Mouse (Mus musculus) spleen, adult 12 weeks (tissue): Measurements from ENCODE around the gene Krt18.
"Not testable (repeated sequence)": the region's sequence is repeated elsewhere in the genome, so short reads cannot be mapped to it uniquely, and the experiment has no call there.

Experiments
- DNase-seq: peaks from one replicate; pipeline ENCODE4 v3.0.0; 2022; ENCODE audit warnings: low spot score

The Krt18 gene

DNA sequence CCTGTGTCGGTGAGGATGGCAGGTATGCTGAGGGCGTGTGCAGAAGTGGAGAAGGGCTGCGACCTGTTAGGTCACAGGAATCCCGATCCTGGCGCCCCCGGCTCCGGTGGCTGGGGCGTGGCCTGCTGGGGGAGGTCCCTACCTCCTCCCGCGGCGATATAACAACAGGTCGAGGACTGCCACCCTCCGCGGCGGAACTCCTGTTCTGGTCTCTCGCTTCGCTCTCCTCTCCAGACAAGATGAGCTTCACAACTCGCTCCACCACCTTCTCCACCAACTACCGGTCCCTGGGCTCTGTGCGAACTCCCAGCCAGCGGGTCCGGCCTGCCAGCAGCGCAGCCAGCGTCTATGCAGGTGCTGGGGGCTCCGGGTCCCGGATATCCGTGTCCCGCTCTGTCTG, at the start of gene Krt18:
Gene Krt18, plus strand, starts transcription at position 141 of the 400 bp plus-strand sequence.
- no peak for DNase-seq

DNA sequence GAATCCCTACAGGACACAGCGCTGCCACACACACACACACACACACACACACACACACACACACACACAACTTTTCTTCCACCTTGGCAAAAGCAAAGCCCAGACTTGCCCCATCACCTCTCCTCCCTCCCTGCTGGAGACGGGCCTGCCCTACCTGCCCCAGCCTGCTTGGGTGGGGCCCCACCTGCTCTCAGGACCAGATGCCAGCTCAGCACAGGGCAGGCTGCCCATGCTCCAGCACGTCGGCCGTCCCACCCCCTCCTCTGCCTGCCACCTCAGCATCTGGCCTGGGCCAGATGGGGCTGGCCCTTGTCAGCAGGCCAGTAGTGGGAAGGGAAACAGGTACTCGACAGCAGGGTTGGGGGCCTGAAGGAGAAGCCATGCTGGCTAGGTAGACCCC, 47.1 kb upstream of the Krt18 start:
- no peak for DNase-seq

DNA sequence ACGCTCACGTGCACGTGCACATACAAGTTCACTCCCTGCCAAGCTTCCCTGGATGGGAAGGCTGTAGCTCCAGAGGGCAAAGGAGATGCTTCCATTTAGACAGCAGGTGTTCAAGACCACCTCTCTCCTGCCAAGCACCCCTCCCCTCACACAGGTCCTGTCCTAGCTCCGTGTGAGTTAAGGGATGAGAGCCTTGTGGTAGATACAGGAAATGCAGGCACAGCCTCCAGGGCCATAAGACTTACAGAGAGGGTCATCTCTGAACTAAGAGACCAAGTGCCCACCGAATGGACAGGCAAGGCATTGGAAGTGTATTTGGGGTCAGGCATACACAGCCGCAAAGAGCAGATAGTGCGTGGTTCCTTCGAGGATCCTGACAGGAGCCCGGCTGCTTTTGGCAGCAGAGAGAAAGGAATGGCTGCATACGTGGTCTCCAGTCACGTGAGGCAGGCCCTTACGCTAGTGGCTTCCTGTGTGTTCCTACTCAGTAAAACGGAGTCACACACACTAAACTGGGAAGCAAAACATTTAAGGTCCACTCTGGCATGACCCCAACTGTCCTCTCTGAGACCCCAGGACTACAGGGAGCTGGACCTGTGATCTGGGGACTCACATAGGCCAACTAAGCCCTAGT, 44.5 kb upstream of the Krt18 start:
- no peak for DNase-seq

DNA sequence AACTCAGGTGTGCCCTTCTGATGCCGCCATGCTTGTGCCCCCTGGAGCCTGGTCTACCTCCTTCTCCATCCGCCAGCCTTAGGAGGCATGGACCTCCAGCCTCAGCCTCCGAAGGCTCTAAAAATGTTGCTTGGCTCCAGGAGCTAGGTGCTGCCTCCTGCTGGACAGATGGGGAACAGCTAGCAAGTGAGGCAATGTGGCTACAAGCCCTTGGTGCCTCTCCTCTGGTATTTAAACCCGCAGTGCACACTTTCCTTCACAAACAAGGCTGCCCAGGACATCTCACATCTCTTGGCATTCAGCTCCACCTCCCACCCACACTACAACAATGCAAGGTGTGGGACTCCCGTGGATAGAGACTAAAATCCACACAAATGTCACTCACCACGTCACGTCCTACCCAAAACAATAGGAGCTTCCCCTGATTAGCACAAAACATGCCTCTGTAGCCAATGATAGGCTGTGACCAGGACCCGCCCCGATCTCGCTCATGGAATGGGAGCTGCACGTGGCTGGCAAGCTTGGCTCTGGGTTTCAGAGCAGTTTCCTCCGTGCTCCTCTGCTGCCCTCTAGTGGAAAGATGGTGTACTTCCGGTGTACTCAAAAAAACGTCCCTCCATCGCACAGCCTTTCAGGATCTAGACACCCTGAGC, 43.9 kb upstream of the Krt18 start:
- peak; percentile 77 for DNase-seq

DNA sequence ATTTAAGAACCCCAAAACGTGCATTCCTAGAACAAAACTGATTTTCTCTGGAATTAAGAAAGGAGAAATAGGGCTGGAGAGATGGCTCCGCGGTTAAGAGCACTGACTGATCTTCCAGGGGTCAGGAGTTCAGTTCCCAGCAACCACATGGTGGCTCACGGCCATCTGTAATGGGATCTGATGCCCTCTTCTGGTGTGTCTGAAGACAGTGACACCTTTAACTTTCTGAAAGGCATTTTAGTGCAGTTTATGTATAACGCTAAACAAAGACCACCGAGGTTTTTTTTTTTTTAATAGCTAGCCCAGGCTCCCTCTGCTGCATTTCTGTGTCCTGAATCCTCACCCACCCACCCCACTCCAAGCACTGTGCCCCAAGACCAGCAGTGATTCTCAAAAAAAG, 43.2 kb upstream of the Krt18 start:
- DNase-seq, result no peak

DNA sequence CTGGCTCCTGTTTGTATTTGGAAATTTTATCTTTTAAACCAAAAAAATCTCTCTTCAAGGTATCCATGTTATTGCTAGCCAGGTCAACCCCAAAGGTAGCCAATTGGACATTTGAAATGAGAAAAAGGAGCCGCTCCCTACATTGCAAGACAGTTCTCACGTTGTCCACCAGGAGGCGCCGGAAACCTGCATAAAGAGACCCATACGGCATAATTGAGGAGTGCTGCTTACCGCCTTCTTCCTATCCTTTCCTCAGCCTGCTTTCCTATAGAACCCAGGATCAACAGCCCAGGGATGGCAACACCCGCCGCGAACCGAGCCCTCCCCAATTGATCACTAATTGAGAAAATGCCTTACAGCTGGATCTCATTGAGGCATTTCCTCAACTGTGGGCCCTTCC, 39.9 kb upstream of the Krt18 start:
- peak; percentile 66 for DNase-seq

DNA sequence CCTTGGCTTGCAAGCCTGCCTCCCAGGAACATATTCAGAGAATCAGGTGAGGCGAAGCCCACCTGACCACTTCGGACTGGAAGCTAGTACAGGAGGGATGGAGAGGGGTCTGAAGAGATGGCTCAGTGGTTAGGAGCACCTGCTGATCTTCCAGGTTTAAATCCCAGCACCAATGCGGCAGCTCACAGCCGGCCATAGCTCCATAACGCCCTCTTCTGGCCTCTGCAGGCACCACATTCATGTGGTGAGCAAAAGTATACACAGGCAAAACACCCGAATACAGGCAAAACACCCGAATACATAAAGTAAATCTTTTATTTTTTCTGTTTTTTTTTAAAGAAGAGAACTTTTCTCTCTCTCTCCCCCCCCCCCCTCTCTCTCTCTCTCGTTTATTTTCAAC, 39.3 kb upstream of the Krt18 start:
- no peak for DNase-seq

DNA sequence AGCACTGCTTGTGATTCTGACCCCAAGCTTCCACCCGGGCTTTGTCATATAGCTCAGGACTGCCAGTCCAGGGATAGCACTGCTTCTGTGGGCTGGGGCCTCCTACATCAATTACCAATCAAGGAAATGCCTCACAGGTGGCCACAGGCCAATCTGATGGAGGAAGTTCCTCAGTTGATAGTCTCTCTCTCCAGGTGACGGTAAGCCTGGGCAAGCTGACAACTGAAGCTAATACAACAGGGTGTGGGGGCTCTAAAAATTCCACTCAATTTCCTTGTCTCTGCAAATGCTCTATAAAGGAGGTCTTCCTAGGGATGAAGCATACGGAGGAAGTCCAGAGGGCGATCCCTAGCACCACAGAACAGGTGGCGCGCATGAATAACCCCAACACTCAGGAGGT, 37.0 kb upstream of the Krt18 start:
- DNase-seq, result no peak

DNA sequence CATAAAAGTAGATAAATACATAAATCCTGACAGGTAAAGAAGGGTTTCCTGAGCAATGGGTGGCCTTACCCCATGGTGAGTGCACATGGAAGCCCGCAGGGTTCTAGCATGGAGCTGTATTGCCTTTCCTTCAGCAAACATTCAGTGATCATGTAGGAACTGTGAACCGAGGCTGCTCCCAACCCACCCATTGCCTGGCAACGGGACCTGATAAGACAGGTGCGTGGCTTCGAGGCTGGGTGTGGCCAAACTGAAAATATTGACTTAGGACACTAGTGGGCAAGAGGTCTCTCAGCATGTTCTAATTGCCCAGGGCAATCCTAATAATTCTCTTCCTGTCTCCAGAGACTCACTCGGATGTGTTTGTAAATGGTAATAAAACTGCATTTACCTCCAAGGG, 33.6 kb upstream of the Krt18 start:
- no peak for DNase-seq

DNA sequence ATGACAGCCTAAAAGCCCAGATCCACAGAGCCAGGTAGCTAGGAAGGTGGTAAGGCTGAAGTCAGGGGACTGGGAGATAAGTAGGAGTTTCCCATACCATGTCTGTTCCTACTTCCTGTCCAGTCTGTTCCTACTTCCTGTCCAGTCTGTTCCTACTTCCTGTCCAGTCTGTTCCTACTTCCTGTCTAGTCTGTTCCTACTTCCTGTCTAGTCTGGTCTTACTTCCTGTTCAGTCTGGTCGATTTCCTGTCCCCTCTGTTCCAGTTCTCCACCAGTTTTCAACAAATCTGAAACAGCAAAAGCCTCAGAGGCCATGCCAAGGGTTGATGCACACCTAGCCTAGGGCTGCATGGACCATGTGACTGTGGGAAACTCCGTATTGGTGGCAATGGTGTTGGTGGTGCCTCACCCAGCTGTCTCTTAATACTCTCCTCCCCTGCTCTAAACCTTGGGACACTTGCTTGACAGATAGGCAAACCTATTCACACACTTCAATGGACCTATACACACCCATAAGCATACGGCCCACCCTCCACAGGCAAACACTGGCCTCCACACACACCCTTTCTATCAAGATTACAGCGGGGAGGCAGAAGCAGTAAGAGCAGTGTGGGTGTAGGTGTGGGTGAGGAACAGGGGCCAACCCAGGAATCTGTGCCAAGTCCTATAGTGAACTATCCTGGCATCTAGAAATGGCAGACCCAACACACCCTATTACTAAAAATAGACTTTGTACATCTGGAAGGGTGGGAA, 32.3 kb upstream of the Krt18 start:
- no peak for DNase-seq

DNA sequence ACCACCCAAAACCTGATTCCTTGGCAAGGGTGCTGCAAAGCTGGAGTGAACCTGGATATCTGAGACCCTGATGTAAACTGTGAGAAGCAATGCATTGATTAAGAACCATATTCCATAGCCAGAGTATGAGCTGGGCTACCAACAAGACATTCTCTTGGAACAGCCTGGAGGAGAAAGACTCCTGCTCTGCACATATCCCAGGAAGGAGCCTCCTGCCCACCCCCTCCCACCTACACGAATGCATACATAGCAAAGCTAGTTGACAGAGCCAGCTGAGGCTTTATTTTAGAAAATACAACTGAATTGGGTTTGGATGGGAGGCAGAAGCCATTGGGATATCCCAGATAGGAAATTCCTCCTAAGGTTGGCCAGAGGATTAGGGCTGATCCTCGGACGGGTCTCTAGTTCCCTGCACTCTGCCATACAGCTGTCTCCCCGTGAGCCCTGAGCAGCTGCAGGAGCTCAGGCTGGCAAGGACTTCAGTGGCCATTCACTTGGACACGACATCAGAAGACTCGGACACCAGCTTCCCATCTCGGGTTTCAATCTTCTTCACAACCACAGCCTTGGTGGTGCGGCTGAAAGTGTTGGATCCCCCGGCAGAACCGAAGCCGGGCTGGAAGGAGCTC, 31.4 kb upstream of the Krt18 start:
- DNase-seq, result not testable (repeated sequence)

DNA sequence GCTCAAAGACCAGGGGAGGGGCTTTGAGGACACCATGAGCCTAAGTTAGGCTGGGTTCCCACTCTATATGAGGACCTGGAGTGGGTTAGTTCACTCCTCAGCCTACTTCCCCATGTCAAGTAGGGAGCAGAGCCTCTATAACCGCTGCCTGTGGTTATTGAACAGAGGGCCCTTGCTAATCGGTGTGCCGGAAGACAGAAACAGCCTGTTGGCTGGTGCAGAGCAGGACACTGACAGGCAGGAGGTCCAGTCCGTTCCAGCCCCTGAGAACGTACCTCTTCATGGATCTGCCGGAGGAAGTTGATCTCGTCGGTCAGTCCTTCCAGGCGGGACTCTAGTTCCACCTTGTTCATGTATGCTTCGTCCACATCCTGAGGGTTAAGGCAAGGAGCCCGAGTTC, 28.8 kb upstream of the Krt18 start:
- no peak for DNase-seq

DNA sequence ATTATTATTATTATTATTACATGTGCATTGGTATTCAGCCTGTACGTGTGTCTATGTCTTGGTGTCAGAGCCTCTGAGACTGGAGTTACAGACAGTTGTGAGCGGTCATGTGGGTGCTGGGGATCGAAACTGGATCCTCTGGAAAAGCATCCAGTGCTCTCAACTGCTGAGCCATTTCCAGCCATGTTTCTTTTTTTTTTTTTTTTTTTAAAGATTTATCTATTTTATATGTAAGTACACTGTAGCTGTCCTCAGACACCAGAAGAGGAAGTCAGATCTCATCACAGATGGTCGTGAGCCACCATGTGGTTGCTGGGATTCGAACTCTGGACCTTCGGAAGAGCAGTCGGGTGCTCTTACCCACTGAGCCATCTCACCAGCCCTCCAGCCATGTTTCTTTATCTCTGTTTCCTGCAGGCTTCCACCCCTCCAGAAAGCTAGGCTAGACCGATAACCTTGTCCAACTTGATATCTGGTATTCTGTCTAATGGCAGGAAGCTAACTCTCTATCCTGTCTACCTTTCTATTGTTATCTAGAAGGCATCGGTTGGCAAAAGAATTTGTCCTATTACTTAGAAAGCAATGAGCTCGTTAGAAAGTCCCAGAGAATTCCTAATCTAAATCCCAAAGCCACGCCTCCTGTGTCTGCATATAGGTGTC, 28.2 kb upstream of the Krt18 start:
- no peak for DNase-seq

DNA sequence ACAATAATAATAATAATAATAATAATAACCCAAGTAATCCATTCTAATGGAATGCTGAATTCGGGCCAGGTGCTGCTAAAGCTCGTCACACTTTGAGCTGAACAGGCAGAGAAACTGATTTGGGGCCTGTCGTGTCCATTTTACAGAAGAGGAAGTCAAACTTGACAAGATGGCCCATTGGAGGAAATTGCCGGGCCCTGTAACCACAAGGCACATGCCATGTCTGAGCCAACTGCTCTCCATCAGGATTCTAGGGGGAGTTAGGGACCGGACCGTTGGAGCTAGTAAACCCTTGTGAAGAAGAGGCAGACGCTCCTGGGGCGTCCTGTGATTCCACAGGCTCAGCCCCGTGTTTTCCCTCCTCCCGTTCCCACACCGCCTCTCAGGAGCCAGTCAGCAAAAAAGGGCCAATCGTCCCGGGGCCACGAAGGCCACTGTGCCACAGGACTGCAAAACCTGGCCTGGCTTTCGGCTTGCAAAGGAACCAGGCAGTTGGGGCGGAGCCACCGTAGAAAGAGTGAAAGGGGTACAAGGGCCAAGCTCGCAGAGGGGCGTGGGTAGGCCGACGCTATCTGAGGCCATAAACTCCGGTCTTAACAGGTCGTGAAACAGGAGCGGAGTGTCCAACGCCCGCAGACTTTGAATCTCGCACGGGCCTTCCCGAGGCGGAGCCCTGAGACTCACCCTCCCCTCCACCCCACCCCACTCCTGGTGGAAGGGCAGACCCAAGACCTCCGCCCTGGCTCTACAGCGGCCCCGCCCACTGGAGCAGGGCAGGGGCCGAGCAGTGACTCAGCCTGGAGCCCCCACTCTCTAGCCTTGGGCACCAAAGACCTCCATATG, 25.1 kb upstream of the Krt18 start:
- no peak for DNase-seq

DNA sequence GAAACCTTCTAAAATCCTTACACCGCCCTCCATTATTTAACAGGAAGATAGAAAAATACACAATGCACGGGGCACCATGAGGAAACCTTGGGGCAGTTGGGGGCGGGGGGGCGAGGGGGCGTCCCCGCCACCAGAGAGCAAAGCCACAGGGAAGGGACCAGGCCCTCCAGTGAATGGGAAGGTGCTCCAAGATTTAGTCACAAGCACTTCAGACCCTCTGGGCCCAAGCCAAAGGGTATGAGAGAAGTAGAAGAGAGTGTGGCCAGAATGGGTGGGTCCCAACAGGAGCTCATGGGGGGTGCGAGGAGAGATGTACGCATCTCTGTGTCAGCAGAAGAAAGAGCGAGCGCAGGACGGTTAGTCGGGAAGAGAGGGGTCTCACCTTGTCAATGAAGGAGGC, 24.5 kb upstream of the Krt18 start:
- DNase-seq, result no peak

DNA sequence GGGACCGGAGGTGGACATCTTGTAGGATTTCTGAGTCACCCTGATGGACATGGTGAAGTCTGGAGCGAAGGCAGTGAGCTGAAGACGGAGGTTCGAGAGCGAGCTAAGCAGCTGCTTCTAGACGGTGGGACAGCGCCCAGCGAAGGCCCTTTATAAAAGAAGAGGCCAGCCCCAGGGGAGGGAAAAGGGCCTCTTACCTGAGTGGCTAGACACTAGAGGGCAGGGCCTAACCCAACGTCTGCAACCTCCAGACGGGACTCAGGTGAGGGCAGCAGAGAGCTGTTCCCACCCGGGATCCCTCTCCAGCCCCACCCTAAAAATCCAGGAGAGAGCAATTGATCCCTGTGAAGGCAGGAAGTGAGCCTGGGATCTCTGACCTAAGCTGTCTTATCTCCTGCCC, 23.8 kb upstream of the Krt18 start, which contains the start of gene Krt8:
Gene Krt8, minus strand, starts transcription at position 294 of the 400 bp plus-strand sequence.
- no peak for DNase-seq

DNA sequence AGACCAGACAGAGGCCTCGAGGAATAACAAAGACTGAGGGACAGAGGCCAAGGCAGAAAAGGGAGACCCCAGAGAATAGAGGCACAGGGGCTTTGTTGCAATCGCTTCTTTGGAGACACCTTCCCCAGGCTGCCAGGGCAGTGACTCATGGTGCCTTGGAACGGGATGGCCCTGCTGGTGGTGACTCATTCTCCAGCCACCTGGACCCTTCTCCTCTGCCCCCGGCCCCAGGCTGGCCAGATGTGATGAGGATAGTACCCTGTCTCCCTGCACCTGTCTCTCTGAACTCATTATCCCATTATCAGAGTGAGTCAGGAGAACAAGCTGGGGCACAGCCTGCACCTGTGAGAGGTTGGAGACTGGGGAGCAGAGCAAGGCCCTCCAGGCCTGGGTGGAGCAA, 22.7 kb upstream of the Krt18 start:
- no peak for DNase-seq

DNA sequence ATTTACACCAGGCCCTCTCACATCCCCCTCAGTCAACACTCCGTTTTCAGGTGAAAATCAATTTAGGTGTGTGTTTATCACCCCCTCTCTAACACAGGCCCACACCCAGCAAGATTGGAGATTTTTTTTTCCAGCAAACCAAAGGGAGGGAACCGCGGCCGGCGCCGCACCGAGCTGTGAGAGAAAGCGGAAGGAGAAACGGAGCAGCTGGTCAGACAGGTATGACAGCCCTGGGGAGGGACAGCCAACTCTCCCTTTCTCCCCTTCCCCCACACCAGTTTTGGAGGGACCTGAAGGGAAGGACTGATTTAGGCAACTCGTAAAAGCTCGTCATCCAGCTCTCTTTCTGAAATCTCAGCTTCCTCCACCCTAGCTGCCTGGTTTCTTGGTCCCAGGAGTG, 21.7 kb upstream of the Krt18 start:
- no peak for DNase-seq

DNA sequence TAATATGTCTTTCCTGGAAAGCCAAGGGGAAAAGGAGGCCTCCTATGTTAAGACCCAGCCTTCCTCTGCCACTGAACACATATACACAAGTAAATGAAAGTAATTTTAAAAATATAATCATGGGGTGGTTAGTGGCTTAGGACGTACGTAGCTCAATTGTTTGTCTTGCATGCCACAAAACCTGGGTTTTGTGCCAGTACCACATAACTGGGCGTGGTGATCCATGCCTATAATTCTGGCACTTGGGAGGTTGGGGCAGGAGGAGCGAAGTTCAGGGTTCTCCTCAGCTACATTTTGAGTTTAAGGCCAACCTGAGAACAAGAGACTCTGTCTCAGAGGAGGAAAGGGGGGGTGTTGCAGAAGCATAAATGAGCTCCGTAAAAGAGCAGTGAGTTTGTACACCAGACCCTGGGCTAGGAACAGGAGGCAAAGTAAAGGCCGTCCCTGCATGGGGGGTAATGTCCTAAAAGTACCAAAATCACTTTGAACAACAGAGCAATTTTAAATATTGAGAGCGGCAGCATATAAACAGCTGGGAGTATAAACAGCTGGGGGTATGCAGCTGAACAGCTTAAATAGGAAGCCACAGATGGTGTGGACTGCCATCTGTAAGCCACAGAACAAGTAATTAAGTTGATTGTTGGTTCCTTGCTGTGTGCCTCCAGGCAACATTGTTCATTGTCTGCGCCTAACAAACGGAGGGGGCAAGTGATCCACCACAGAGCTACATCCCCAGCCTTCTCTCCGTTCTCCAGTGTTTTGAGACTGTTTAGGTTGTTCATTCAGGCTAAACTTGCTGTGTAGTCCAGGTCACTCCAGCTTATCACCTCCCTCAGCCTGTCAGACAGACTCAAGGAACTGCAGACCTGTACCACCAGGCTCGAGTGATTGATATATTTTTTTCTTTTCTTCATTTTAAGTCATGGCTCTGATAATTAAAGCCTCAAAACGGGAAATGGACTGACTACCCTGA, 20.6 kb upstream of the Krt18 start:
- DNase-seq, result no peak

DNA sequence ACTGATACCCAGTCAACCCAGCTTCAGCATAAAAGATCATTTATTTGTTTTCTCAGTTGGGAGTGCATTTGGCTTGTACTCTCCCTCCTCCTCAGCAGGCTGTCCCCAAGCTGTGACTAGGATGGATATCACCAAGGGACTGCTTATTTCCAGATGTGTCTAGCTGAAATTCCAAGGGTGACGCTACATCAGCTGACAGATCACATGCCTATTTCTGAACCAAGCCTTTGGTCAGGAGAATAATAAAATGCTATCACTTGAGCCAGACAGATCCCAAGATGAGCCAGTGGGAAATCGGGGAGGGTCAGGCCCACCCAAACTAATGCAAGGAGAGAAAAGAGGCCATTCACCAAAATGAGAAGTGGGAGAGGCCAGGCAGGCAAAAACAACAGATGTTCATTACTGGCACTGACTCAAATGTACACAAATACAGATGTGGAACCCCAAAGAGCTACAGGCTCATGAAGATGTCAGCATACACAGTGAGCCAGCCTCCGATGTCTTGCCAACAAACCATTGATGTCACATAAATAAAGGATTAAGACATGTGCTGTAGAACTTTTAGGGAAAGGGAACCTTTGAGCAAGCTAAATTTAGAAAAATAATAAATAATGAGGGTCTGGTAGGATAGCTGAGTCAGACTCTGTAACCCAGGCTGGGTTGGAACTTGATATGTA, 17.3 kb upstream of the Krt18 start:
- DNase-seq, result no peak
